Mouse (Mus musculus): ENCODE data around the gene Snap47. TPM values are rescaled to one million over a fixed set of nuclear protein-coding genes. Genes with fewer than 3 reads are reported as not detected.

The Snap47 gene
- polyA plus RNA-seq, 2 experiments from 2014 or later: 53.7 to 59.5 TPM

GRCm38 (mm10) chr11:59366633-59367032 lies 84.4 kb downstream of the Snap47 start:
- no peak for ATAC-seq

GRCm38 (mm10) chr11:59366031-59366430 lies 85.0 kb downstream of the Snap47 start:
- ATAC-seq: no peak

DNA sequence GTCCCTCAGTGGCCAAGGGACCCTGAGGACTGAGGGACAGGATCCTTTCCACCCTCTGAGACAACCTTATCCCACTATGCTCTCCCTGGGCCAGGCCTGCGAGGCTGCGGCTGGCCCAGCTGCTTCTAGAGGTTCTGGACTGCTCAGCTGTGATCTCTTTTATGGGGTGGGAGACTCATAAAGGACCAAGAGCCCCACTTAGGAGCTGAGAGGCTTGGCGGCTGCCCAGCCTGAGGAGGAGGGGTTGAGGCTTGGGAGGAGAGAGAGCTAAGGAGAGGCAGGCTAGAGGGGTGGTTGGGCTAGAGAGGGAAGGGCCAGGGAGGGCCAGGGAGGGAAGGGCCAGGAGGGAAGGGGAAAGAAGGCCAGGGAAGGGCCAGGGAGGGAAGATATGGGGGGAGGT lies 86.6 kb downstream of the Snap47 start:
- ATAC-seq: no peak

DNA sequence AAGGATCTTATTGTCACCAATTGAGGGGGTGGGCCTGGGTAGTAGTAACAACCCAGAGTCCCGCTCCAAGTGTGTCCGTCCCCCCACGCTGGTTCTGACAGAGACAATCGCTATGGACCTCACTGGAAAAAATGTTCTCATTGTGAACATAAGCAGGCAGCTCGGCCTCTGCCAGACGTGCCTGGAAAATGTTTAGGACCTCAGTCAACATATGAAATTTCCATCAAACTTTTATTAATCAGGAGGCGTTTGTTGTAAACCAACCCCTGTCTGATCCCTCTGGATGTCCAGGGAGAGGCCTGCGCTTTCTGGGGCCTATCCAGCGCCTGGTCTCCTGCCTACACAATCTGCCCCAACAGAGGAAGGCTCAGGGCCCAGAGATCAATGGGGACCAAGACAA lies 87.0 kb downstream of the Snap47 start:
- no peak for ATAC-seq

DNA sequence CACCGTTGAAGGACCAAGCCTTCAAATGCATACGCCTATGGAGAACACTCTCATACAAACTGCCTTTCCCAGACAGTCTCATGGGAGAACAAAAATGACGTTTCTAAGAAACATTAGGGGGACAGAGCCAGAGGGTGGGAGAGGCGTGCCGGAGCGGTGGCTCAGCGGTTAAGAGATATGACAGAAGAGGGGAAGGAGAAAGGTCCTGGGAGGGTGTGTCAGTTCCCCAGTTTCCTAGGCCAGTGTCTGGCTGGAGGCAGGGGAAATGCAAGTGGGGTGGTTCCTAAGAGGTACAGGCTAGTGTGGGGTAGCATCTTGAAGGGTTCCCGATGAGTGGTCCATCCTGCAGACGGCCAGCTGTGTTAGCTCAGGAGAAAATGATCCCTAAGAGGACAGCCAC lies 89.7 kb downstream of the Snap47 start:
- no peak for ATAC-seq

Other genes with a start within 250 kb of the Snap47 start
- 10 to 100 TPM; 49.4 to 50.0 TPM for gene Mrpl55, start 248.7 kb downstream of the Snap47 start, polyA plus RNA-seq (2017; shearing (Covaris generic))
- gene 2310033P09Rik, start 242.9 kb downstream of the Snap47 start, polyA plus RNA-seq (2017; shearing (Covaris generic)): 10 to 100 TPM; 17.5 to 18.7 TPM
- gene Arf1, start 222.9 kb downstream of the Snap47 start, polyA plus RNA-seq (2017; shearing (Covaris generic)): 100 to 1,000 TPM; 301 to 312 TPM
- under 1 TPM in 1 of 2 experiments, not detected in 1; 0.20 TPM for gene Wnt3a, start 160.4 kb downstream of the Snap47 start, polyA plus RNA-seq (2017; shearing (Covaris generic))
- not detected for gene Wnt9a, start 144.3 kb downstream of the Snap47 start, polyA plus RNA-seq (2017; shearing (Covaris generic))
- gene Prss38, start 75.5 kb downstream of the Snap47 start, polyA plus RNA-seq (2017; shearing (Covaris generic)): not detected
- gene Jmjd4, start 1.1 kb downstream of the Snap47 start, polyA plus RNA-seq (2017; shearing (Covaris generic)): 1 to 10 TPM; 3.9 to 5.3 TPM
- gene Zfp867, start 21.3 kb upstream of the Snap47 start, polyA plus RNA-seq (2017; shearing (Covaris generic)): 1 to 10 TPM; 4.8 to 6.9 TPM
- gene Zkscan17, start 75.6 kb upstream of the Snap47 start, polyA plus RNA-seq (2017; shearing (Covaris generic)): 10 to 100 TPM in 1 of 2 experiments, 1 to 10 TPM in 1; 7.9 to 11.4 TPM
- not detected for gene Nlrp3, start 90.4 kb upstream of the Snap47 start, polyA plus RNA-seq (2017; shearing (Covaris generic))
- gene Olfr222, start 125.0 kb upstream of the Snap47 start, polyA plus RNA-seq (2017; shearing (Covaris generic)): not detected
- gene Olfr223, start 142.1 kb upstream of the Snap47 start, polyA plus RNA-seq (2017; shearing (Covaris generic)): not detected
- gene Mprip, start 210.1 kb upstream of the Snap47 start, polyA plus RNA-seq (2017; shearing (Covaris generic)): 10 to 100 TPM; 18.3 to 22.0 TPM

All from activated CD4-positive, CD25-positive, alpha-beta regulatory T cell, adult 4 months (primary cell).